Mouse (Mus musculus) liver, embryonic 14.5 days (tissue): Measurements from ENCODE around the gene Alox12.

Experiments used
- CTCF ChIP-seq: IDR thresholded peaks from 2 replicates; pipeline ENCODE4 v1.5.1; 2016; ENCODE audit warnings: antibody characterized with exemption, low read depth, control low read depth
- EP300 ChIP-seq: IDR thresholded peaks from 2 replicates; pipeline ENCODE4 v1.6.1; 2016; ENCODE audit warnings: antibody characterized with exemption, low read depth

DNA sequence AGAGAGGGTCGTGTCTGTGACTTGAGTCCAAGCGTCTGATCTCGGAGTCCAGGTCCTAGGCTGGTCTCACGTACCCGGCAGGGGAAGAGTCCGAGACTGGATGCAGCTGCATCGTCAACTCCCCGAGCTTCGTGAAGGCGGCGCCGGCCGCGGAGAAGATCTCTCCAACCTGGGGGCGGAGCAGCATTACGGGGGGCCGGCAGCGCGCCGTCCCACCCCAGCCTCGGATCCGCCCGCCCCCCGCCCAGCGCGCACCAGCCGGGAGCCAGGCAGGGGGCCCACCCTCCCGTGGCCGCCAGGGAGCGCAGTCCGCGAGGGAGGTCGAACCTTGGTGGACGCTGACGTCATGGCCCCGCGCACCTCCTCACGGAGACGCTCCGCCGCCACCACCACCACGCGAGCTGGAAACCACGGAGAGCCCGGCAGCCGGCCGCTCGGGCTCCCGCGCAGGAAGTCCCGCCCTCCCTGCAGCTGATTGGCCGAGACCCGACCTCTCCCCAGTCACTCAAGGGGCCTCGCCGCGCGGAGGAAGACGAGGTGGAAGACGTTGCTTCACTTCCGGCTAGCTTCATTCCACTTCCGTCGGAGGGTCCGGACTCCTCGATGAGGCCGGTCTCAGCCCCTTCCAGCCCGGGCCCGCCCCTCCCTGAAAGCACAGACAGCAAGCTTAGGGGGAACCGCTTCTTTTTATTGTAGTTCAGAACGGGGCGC, 17.5 kb downstream of the Alox12 start, which contains the start of gene 0610010K14Rik:
- TF ChIP-seq EP300 (no peak), CTCF (peak; percentile 69)
